Mouse (Mus musculus): ENCODE data around the gene Ski. TPM values are rescaled to one million over a fixed set of nuclear protein-coding genes. Genes with fewer than 3 reads are reported as not detected.

The Ski gene
- total RNA-seq, 2 experiments from 2014 or later: 136 to 138 TPM

DNA sequence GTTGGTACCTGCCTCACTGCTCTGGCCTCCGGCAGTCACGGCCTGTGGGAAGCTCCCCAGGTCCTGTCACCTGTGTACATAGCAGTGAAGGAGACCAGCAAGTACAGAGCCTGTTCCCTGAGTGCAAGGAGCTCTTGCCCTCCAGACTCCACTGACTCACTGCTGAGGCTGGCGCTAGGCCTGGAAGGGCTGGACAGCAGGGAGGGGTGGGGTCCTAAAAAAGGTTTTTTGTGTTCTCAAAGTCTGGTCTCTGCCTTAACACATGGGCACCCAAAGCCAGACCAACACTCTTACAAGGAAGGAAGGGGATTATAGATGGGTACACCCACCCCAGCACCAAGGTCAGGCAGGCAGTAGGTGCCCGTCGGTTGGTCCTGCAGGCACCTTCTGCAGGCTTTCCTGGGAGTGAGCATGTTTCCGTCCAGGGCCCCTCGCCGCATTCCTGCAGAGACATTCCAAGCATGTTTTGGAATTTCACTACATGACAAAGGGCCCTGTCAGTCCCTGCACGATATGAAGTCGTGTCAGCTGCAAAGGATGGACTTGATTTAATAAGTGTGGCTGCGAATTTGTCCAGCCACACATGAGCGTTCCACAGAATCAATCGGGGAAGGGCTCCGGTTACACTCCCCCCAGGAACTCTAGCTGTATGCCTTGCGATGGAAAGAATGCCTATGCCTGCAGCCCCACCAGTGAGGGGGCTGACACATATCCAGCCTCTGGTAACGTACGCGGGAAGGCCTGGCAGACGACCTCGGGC lies 88.6 kb downstream of the Ski start:
- DNase-seq (ENCODE audit: low spot score in 2 of 2): no peak

DNA sequence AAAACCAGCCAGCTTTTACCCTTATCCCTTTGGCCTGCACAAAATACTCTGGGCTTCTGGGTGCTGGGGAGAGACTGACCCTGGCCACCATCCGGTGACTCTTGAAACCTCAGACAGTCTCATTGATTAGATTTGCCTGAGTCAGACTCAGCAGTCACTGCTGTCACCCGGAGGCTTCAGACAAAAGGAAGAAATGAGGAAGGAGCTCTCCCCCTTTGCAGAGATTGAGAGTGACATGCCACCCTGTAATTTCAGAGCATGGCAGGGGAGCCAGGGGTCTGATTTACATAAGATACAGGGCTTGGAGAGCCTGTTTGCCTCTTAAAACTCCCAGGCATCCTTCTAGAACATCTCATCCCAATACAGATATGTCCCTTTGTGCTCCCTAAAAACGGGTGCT lies 89.2 kb downstream of the Ski start:
- no peak for DNase-seq (ENCODE audit: low spot score in 2 of 2)

DNA sequence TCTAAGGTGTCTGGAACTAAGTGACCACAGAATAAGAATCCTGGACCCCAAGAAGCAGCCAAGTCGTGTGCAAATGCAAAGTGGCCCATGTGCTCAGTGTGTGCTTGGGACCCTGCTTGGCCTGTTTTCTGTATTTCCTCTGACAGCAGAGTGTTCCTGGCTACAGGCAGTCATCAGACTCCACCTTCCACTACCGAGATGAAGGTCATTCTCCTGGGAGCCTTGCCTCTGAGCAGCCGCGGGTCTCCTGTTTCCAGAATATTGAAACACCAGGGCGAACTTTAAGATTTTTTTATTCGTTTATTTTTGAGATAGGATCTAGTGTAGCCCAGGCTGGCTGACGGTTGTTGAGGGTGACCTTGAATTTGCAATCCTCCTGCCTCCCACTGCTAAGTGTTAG lies 91.8 kb downstream of the Ski start:
- no peak for DNase-seq (ENCODE audit: low spot score in 2 of 2)

DNA sequence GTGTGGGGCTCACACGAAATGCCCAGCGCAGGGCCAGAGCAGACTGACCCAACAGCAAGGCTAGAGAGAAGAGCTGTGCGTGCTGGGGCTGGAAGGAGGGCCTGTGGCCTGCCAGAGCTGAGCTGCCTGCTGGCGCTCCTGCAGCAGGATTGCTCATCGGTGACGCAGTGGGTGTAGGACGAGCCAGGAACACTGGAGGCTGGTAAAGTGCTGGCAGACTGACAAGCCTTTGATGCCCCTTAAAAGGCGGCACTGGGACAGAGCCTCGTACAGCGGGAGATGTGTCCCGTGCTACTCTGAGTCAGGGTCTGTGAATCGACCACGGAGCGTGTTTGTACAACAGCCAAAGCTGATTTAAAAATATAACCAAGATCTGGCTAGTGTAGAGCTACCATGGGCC lies 92.4 kb downstream of the Ski start:
- peak; percentile 89 to 94 for DNase-seq (ENCODE audit: low spot score in 2 of 2)

DNA sequence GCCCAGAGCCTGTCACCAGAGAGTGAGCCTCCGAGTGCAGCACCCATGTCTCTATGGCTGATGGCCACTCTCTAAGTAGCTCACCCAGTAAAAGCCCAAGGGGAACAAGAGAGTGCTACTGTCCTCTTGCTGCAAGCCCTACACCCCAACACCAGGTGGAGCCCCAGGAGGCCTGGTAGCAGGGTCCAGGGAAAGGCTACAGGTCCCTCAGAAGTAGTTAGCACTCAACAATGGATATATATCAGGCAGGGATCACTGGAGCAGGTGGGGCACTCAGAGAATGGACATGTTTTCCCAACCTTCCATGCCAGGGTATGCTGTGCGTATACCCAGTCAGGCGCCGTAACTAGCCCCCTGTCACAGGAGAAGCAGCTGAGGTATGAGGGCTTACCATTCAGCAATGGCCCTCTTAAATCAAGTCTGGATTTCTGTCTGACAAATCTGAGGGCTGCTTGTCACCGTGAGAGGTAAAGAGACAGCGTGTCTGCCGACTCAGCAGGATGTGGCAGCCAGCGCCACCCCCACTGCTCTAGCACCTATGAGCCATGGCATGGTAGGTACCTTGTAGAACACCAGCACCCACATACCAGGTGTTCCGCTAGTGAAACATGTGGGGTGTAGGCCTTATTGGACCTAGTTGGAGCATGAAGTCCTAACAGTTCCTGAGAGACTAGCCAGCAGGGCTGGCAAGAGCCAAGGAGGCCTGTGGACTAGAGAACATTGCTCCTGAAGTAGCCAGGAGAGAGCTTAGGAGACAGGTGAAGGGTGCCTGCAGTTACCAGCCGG lies 93.1 kb downstream of the Ski start:
- DNase-seq (ENCODE audit: low spot score in 2 of 2): peak in 1 of 2 experiments; percentile 52

DNA sequence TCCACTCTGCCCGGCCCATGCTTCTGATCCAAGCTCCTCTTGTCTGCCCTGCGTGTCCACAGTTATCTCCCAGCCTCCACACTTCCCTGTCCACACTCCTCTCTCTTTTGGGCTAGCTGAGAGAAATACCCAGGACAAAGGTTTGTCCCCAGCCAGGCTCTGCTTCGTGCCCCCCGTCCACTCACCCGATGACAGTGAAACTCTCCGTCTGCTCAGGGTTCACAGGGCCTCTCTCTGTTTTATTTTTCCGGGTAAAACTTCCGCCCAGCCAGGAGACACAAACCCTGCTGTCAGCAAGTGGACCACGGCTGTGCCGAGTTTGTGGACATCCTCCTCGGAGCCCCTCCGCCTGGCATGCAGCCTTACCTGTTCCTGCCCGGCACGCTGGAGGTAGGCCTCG lies 94.0 kb downstream of the Ski start:
- DNase-seq (ENCODE audit: low spot score in 2 of 2): no peak

DNA sequence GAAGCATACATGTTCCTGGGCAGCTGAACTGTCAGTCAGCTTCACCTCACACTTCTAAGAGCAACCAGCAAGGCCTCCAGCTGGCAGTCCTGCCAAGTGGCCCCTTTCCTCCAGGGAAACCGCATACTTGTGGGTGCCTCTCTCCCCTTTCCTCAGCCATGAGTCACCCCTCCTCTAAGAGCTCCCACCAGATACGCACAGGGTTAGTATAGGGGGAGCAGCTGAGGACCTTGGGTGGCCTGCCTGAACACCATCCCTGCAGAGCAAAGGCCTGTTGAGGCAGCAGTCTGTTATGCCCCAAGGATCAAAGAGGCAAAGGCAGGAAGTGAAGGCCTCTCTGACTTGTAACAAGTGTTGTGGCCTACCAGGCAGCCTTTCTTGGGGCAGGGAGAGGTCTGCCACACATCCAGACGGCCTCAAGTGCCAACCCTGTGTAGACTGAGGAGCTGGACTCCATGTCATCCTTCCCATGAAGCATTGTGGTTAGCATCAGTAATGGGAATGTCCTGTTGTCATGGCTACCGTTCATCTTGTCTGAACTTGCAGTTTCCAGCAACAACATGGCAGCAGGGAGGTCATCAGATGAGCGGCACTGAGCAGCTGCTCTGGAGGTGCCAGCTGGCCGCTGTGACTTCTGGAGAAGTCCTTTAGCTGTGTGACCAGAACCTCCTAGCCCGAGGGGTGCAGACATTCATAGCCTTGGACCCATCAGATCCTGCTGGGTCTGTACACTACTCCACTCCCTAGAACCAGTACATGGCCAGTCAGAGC lies 95.6 kb downstream of the Ski start:
- no peak for DNase-seq (ENCODE audit: low spot score in 2 of 2)

DNA sequence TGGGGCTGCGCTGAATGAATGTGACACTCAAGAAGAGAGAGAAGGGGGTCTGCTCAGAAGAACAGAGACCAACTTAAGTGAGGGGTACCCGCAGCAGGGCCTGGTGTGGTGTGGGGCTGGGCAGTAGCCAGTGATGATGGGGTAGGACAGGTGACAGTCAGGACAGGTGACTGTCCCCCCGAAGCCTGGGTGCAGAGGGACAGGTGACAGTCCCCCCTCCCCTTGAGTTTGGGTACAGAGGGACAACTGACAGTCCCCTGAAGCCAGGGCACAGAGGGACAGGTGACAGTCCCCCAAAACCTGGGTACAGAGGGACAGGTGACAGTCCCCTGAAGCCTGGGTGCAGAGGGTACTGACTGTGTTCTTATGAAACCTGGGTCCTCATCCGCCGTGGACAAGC lies 96.2 kb downstream of the Ski start:
- DNase-seq (ENCODE audit: low spot score in 2 of 2): no peak

DNA sequence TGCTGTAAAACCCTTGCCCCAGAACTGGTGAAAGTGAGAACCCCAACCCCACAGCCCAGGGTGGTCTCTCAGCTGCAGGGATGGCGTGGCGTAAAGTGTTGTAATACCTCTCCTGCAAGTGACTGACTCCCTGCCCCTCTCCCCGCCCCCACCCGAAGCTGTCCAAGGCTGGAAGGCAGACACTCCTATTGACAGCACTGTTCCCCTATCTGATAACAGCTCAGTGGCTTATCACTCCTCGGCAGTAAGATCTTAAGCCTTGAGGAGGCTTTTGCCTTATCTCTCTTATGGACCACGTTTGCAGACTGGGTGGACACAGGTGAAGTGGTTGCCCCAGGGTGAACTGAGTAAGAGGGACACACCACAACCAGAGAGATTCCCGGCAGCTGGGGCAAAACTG lies 97.1 kb downstream of the Ski start:
- no peak for DNase-seq (ENCODE audit: low spot score in 2 of 2)

DNA sequence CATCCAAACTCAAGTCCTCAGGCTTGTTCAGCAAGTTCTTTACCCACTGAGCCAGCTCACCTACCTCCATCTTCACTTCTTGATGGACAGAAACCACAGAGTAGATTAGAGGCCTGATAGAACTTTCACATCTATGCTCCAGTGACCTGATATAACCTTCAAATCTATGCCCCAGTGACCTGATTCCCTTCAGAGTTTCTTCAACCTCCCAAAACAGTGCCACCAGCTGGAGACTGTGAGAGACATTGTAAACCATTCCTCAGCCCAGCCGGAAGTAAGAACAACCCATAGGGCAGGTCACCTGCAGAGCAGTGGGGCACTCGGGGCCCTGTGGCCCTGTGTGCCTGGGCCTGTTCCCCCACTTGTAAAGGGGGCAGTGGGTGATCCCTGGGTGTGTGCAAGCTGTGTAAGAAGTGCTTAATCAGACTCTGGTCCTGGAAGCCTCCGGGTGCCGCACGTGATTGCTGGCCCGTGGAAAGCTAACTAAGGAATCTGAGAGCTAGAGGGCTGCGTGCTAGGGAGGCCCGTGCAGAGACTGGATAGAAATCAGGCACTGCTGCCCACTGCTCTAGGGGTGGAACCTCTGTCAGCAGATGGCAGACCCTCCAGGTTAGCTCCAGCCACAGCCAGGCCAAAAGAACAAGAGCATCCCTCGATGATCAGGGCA lies 98.4 kb downstream of the Ski start:
- no peak for DNase-seq (ENCODE audit: low spot score in 2 of 2)

DNA sequence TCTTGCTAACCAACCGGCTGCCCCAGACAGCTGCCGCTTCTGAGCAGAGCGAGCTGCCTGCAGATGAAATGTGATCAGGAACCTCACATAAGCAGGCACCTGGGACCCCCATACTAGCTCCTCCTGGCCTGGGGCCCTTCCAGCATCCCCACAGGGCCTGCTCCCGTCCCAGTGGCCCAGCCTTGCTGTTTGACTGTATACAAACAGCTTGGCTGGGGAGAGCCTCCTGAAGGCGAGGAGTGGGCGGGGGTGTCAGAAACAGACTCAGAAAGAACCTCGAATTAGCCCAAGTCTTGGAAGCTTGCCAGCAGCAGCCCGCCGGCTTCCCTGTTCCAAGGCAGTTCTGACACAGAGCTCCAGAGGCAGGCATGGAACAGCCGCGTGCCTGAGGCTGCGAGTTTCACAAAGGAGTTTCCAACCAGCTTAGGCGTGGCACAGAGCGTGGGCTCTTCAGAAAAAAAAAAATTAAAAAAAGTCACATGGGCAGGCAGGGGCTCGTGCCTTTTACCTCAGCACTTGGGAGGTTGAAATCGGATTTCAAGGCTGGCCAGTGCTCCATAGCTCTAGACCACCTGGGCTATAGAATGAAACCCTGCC lies 99.8 kb downstream of the Ski start:
- peak; percentile 90 to 94 for DNase-seq (ENCODE audit: low spot score in 2 of 2)

DNA sequence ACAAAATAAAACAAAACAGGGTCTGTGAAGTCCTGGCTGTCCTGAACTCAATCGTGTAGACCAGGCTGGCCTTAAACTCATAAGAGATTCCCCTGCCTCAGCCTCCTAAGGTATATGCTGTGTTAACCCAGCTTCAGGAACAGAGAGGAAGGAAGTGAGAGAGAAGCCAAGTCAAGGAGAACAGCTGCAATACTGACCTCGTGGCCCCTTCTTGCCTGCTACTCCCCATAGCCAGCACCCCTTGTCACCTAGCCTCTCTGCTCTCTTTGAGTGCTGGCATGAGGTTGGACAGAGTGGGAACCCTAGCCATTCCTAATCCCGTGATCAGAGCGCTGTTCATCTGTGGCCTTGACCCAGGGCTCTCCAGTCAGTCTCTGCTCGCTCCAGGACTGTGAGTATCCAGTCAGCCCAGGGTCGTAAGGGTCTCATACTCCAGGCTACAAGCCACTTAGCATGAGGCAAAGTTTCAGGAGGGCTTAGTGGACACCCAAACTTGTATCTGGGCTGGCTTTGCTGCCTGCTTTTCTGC lies 100.4 kb downstream of the Ski start:
- no peak for DNase-seq (ENCODE audit: low spot score in 2 of 2)

DNA sequence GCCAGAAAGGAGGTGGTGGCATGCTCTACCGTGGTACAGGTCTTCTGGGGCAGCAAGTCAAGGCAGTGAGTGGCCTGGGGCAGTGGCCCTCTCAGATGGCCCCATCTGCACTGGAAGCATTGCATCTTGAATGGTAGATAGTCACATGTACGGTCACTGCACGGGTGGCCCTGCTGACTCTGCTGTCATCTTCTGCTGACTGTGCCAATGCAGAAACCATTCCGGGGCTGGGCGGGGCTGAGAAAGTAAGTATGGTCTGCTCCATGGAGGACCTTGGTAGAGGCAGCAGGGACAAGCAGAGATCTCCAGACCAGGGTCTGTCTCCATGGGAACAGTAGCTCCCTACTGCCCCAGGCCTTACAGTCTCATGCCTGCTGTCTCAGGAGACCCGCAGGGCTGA lies 101.2 kb downstream of the Ski start:
- DNase-seq (ENCODE audit: low spot score in 2 of 2): no peak

DNA sequence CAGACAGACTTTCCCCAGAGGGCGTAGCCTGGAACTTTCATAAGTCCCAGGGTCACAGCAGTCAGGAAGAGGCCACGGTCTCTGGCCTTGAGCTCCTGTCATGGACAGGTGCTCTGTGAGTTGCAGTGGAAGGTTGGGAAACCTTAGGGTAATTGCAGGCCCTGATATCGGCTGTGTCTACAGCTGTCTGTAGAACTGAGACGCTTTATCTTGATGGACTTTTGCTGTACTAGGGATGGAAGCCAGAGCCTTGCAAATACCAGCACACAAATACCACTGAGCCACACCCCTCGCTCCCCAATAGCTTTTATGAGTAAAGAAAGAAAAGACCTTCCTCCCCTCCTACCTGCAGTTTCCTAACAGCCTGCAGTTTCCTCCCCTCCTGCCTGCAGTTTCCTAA lies 101.8 kb downstream of the Ski start:
- DNase-seq (ENCODE audit: low spot score in 2 of 2): no peak

DNA sequence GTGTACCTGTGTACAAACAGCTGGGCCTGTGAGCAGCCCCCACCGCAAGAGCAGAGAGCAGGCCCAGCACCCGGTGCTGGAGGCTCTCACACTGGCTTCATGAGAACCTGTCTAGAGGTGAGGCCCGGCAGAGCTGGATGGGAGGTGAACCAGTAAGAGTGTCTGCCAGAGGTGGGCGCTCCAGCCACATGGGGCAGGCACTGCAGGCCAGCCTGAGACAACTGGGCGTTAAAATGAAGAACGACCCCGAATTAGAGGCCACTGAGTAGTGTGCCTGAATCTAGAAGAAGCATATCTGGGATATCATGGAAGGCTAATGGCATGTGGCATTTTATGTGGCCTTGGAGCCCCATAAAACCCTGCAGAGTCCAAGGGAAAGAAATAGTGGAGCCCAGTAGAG lies 102.4 kb downstream of the Ski start:
- DNase-seq (ENCODE audit: low spot score in 2 of 2): no peak

DNA sequence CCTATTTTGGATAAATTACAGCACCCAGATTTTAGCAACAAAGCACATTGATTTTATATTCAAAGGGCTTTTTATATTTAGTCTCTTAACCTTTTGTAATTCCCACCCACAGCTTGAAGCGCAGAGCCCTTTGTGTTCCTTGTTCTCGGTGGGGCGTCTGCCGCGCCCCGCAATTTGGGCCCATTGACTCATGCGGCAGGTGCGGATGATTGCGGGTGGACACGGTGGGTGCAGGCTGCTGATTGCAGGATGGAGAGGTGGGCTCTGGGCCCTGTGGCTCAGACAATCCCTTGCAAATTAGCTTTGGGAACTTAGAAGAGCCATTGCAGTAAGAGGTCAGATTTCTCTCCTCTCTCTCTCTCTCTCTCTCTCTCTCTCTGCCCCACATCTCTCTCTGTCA lies 104.1 kb downstream of the Ski start:
- DNase-seq (ENCODE audit: low spot score in 2 of 2): peak in 1 of 2 experiments; percentile 34

DNA sequence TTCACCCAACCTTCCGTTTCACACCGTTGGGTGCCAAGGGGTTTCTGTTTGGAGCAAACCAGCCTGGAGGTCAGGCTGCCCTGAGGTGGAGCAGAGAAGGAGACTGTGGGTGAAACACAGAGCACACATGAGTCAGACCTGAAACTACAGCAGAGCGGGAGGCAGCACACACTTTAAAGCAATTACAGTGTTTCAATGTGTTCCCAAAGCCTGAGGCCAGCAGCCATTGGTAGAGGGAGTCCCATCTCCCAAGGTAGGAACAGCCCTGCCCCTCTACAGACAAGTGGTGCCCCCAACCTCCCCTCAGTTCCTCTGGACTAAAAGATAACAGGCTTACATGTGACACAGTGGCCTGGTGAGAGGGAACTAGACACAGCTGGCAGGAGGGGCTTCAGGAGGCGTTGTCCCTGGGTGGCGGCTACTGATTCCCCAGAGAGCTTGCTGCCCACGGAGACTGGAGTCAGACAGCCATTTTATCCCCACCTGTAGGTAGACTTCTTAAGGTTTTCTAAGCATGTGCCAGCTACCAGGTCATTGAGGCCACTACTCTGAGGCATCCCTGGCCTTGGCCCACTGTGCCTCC lies 104.9 kb downstream of the Ski start:
- no peak for DNase-seq (ENCODE audit: low spot score in 2 of 2)

DNA sequence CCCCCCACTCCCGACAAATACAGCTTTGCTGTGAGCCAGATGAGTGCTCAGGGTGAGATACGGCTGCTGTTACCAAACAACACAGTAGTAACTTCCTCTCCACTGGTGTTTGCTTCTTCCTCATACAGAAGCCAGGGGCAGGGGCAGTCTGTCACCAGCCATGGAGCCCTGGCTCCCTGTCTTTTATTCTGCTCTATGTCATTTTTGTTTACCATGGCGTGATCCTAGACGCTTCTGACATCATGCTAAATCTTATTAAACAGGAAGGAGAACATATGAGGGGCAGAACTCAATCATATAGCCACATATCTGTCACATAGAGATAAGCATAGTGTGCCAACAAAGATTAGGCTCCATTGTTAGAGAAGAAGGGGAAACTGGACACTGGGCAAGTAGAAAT lies 105.8 kb downstream of the Ski start:
- DNase-seq (ENCODE audit: low spot score in 2 of 2): no peak

DNA sequence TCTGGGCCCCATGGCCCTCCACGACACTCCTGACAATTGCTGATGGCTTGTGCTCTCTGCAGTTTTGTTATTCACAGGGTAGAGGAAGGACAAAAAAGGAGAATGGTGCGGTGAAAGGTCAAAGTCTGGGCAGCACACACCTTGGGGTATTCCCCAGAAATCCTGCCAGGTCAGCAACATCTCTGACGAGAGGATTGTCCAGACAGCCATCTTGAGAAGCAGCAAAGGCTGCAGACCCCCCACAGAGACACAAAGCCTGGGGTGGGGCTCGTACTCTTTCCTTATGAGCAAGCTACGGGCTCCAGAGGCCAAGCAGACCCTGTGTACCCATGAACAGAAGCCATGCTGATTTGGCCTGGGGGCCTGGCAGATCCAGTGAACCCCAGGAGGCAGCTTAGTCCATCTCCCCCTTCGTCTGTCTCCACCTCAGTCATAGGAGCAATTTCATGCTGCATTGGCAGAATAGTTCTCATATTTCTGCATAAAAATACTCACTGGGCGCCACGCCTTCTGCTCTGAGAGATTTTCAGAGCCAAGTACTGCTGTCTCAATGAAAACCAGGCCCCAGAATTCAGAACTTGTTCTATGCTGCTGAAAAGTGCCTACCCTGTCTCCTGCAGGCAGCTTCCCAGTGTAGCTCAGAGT lies 108.5 kb downstream of the Ski start:
- peak in 1 of 2 experiments; percentile 53 for DNase-seq (ENCODE audit: low spot score in 2 of 2)

DNA sequence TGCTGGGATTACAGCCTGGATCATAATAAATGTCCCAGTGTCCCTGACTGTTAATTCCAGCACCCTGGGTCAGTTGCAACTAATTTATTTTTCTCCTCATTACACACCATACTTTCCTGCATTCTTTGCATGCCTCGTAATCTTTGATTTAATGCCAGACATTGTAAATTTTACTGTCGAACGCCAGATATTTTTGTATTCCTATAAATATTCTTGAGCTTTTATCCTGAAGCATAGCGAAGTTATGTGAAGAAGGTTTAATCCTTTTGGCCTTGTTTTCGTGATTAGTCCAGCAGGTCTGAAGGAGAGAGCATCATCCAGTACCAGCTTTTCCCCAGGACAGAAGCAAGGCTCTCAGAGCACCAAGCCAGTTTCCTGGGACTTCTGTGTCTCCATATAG lies 112.9 kb downstream of the Ski start:
- DNase-seq (ENCODE audit: low spot score in 2 of 2): no peak

Data from layer of hippocampus, adult 18-20 months (tissue).